Mouse (Mus musculus) liver (tissue): ENCODE results near the gene Extl1.
A peak's percentile ranks its signal among the peaks of the same experiment; 100 is the strongest.
"Not testable (repeated sequence)": the region's sequence is repeated elsewhere in the genome, so short reads cannot be mapped to it uniquely, and the experiment has no call there.

Experiments used
- DNase-seq: peaks from one replicate; pipeline ENCODE4 v3.0.0-alpha.2; 2020; ENCODE audit warnings: mixed read lengths

Extl1 gene

DNA sequence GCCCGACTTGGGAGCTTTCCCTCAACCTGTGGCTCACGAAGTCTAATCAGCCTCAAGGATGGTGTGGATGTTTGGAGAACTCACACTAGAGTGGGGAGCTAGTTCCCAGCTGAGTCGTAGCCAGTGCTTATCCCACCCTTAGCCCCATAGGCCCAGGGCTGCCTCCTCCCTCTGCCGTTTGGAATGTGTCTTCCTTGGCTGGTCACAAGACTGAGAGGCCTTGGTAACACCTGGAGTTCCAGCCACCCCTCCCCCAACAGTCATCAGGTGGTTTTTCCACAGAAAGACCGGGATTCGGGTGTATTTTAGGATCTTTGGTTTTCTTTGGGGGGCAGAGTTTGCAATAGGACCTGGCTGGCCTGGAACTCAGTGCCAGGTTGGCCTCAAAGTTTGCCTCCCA, 33.0 kb downstream of the Extl1 start:
- DNase-seq: no peak

DNA sequence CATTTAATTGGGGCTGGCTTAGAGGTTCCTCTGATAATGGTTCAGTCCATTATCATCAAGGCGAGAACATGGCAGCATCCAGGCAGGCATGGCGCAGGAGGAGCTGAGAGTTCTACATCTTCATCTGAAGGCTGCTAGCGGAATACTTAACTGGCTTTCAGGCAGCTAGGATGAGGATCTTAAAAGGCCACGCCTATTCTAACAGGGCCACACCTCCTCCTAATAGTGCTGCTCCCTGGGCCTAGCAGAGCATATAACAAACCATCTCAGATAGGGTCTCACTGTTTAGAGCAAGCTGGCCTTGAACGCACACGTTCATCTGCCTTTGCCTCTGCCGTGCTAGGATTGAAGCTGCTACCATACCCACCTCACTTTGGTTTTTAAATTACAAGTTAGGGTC, 33.8 kb downstream of the Extl1 start:
- no peak for DNase-seq

DNA sequence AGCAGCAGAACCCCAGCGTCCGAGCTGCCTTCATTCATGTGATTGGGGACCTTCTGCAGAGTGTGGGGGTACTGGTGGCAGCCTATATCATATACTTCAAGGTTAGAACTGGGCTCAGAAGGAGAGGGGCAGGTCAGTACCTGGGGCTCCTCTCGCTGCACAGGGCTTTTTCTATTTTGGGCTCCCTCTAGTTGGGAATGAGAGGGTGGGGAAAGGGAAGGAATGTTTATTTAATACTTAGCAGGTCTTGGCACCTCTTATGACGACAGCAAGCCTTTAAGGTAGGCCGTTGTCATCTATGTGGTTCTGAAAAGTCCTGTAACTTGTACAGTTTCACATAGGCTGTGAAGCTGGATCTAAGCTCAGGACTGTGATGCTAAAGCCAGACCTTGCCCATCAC, 35.1 kb downstream of the Extl1 start:
- no peak for DNase-seq

DNA sequence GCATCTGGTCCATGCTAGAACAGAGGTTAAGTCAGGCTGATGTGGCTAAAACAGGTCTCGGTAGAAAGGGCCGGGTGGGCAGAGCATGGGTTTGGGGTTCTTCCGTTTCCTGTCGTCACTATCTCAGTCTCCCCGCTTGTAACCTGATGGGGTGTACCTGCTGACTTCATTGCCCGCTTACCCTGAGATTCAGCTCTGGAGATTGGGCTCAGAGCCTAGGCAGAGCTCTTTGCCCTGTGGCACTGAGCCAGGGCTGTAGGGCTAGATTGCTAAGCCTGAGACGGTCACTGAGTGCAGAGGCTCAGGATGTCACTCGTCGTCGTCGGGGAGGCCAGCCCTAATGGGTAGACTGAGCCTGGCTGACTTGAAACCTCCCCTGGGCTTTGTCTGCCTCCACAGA, 35.6 kb downstream of the Extl1 start:
- no peak for DNase-seq

DNA sequence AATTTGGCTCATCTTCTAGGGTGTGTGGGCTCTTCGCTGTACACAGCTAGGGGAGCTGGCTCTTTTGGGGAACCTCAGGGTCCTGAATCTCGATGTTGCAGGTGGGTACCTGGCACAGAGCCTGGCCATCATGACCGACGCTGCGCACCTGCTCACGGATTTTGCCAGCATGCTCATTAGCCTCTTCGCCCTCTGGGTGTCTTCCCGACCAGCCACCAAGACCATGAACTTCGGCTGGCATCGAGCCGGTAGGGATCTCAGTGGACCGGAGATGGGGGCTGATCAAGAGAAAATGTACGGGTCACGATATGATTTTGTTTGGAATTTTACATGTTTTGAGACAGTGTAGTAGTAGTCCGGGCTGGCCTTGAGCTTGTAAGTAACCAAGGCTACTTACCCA, 37.8 kb downstream of the Extl1 start:
- no peak for DNase-seq

DNA sequence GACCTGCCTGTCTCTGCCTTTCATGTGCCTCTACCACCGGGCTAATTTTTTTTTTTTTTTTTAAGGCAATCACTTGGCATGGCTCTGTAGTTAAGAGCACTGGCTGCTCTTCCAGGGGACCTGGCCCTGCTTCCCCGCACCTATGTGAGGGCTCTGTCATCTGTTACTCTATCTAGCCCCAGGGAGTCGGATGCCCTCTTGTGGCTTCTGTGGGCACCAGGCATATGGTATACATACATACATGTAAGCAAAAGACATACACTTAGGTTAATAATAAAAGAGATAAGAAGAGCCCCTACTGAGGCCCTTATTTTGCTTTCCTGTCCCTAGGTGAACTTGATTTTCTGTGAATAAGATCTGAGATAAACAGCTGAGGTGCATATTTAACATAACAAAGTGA, 39.0 kb downstream of the Extl1 start:
- DNase-seq: no peak

DNA sequence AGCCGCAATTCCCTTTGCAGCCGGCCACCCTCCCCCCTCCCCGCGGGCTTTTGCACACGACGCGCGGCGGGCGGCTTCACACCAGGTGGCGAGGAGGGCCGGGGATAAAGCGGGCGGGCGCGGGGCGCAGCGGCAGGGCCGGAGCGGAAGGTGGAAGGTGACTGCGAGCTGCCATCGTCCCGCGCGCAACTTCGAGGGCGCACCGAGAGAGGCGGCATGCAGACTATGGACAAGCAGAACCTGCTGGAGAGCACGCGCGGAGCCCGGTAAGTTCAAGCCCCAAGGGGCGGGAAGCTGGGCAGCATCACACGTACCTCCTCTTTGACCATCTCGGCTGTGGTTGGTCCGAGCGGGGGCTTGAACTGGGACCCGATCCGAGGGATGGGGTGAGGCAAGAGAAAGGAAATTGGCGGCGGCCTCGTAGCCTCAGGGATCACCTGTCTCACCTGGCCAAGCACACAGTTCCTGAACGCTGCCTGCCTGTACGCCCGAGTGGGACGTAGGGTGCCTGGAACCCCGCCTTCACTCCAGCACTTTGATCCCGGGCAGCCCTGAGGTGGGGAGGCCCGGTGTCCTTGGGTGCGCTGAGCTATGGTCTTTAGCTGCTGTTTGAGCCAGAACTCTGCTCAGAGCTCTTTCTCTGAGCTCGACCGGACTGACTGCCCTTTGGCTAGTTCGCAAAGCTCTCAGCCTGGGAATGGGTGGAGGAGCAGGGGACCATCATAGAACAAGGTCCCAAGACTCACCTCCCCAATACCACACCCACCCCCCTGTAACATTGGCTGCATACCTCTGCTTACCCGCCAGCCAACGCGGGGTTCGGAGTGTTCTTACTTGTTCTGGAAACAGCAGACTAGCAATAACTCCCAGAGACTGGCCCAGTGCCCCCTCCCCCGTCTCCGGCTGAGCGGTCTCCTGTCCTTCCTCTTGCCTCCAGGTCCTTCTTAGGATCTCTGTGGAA, 40.3 kb downstream of the Extl1 start, which contains the start of gene Slc30a2:
Gene Slc30a2, plus strand, starts transcription at position 111 of the 961 bp plus-strand sequence.
- no peak for DNase-seq

DNA sequence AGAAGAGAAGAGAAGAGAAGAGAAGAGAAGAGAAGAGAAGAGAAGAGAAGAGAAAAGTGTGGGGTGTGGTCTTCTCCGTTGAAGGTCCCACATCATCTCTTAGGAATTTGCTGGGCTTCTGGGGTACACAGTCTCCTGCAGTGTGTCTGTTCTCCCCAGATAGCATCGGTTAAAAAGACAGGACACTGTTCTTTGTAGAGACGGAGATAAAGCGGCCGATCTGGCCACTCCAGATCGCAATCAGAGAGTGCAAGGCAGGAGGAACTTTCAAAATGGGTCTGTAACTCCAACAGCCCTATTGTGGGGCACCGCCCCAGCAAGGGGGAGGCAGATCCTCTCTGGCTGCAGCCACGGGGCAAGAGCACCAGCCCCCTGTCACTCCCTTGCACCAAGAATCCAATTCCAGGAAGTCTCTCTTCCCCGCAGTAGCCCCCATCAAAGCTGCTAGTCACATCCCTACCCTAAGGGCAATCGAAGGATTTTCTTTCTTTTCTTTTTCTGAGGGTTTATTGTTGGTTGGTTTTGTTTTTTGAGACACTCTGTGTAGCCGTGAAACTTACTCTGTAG, 41.4 kb downstream of the Extl1 start:
- DNase-seq: no peak

DNA sequence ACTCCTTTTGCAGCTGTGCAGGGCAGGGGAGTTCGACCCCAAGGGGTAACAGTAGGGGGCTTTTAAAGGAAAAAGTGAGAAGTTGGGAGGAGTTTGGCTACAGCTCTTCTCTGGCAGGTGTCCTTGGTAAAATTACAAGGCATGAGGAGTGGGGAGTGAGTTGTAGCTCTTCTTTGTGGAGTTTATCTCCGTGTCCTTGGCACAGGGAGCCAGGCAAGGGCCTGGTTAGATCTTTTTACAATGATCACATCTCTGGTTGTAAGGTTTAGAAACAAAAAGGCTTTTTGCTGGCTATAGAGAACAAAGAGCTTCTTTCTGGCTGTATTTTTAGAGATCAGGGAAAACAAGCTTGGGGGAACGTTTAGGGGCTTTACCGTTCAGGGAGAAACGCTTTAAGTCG, 42.4 kb downstream of the Extl1 start:
- not testable (repeated sequence) for DNase-seq

DNA sequence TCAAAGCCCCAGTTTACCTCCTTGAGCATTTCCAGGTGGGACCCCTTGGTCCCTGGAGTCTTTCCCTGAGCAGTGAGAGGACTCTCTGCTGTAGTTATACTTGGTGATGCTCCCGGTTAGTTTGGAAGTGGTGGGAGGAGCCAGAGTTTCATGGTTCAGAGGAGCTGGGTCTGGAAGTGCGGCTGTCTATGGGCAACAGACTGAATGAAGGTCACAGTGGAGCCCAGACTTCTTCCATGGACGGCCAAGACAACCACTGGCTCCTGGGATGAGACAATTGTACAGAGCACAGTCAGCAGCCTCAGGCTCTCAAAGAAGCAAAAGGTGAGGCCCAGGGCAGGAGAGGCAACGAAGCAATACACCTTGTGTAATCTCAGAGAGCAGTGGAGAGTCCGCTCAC, 53.4 kb downstream of the Extl1 start:
- DNase-seq: no peak

DNA sequence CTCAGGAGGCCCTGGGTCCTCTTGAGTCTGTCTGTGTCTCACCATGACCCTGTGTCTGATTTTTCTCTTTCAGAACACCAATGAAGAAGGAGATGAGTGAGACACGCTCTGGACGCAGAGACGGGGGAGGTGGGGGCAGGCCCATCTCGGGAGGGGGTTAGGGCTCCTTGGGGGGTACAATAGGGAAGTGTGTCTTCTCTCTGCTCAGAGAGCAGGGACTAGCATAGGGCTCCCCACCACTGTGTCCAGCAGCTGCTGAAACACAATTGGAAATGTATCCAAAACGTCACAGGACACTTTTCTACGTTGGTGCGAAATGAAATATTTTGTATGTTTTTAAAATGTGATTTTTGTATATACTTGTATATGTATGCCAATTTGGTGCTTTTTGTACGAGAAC, 54.8 kb downstream of the Extl1 start:
- DNase-seq: no peak

DNA sequence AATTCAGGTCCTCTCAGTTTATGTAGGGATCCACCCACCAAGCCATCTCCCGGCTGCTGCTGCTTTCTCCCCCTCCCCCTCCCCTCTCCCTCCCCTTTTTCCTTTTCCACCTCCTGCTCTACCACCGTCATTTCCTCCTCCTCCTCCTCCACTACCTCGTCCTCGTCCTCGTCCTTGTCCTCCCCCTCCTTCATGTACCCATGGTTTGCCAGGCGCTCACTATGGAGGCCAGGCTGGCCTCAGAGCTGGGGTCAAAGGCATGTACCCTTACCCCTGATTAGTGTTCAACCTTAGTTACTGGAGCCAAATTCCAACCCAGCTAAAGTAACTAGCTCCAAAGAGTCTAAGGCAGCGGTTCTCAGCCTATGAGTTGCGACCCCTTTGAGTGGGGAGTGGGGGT, 55.5 kb downstream of the Extl1 start:
- DNase-seq: no peak

DNA sequence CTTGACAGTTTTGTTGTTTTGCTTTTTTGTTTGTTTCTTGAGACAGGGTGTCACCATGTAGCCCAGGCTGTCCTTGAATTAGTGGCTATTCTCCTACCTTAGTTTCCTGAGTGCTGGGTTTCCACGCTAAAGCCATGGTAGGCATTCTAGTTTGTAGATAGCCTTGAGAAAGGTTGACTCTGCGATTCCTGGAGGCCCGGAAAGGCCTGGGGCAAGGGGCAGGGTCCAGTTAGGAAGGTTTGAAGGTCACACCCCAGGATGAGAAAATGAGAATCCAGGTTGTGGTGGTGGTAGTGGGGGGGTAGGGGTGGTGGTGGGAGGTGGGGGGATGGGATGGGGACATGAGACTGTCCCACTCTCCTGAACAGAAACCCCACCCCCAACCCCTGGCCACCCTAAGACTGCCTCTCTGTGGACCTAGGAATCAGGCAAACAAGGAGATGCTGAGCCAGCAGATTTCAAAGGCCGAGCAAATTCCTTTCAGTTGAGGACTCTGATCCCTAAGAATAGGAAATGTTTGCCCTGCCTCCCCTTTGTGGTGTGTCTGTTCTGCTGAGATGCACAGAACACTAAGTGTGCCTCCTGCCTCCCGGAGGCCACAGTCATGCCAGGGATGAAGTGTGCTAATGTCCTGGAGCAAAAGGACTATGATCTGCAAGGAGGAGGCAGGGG, 56.7 kb downstream of the Extl1 start:
- no peak for DNase-seq

DNA sequence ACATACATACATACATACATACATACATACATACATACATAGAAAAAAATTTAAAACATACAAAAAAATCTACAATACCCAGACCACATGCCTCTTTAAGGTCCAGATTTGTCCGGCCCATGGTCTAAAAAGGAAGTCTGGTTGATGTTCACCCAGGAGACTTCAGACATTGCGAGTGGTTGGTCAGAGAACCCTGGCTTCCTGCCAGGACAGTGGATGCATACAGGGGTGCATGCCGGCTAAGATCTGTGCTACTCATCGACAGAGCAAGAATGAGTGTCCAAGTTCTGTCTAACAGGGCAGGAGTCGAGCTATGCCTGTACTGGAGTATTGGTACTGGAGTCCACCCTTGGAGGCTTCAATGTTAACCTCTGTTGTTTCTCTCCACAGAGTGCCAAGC, 59.0 kb downstream of the Extl1 start:
- DNase-seq: no peak

DNA sequence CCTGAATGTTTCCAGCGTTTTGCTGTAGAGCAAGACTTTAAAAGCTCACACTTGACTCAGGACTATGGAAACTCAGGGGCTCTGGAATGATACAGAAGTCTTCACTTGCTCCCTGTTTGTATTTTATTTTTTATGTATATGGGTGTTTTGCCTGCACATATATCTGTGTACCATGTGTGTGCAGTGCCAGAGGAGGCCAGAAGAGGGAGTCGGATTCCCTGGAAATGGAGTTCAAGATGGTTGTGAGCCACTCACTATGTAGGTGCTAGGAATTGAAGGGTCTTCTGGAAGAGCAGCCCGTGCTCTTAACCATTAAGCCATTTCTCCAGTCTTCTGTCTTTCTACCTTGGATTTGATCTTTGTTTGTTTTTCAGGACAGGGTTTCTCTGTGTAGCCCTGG, 62.1 kb downstream of the Extl1 start:
- DNase-seq: no peak

DNA sequence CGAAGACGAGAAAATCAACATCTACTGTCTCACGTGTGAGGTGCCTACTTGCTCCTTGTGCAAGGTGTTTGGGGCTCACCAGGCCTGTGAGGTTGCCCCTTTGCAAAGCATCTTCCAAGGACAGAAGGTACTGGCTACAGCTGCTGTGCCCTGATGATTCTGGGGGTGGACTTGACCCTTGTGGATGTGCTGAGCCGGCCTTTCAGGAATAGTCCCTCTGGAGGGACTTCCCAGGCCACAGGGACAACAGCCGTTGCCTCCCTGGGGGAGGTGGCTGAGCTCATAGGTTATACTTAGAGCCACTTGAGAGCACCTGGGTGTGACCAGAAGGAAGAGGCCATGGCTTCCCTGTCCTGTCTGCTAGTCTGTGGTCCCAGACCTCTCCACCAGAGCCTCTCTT, 64.0 kb downstream of the Extl1 start:
- DNase-seq: no peak

DNA sequence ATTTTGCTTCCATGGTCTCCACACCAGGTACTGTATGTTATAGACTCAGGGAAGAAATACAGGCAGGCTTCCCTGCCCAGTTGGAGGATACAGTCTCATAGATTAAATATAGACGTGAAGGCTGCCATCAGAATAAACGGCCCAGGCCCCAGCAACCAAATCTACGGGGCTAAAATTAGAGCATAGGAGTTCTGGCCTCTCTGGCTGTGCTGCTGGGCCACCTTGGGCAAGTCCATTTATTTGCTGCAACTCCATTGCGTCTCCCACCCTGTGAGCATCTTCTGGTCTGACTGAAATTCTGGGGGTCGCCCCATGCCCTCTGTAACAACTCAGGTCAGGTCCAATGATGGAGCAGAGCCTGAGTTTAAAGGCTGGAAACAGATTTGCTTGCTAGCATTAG, 64.6 kb downstream of the Extl1 start:
- no peak for DNase-seq

DNA sequence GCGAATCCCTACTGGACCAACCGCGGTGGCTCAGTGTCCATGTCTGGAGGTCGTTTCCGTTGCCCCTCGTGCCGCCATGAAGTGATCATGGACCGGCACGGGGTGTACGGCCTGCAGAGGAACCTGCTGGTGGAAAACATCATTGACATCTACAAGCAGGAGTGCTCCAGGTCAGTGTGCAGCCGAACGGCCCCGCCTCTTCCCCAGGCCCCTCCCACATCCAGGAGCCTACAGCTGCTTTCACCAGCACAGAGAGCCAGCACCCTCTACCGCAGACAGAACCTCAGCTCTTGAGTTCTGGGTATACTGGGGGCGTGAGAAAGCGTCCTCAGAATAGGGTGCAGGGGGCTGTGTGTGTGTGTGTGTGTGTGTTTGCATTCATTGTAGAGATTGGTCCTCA, 67.3 kb downstream of the Extl1 start:
- DNase-seq: peak; percentile 37

DNA sequence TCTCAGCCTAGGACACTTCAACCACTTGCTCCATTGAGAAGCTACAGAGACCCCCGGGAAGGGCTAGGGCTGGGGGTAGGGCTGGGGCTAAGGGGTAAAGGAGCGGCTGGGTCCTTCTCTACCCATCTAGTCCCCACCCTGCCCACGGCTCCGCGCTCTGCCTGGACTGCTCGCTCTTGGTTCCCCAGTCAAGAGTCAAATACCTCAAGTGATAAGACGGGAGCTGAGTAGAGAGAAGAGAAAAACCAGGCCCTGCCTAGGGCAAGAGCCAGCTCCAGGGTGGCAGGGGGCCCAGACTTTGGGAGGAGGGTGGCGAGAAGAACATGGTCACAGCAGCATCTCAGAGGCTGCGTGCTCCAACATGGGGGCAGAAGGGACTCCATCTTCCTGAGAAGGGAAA, 68.2 kb downstream of the Extl1 start:
- no peak for DNase-seq

DNA sequence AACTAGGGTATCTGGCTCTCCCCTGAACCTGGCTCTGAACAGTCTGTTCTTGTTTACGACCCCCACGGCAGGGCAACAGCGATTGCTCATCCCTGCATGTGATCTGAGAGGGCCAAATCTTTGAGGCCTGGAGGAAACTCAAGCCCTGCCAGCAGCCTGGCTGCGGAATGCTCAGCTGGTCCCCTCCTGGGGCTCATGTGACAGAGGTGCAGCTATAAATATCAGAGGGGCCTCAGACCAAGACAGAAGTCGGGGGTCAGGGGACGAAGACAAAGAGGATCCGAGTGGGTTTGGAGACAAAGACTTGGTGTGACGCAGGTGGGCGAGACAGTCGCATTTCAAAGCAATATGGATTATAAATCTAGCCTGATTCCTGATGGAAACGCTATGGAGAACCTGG, 68.8 kb downstream of the Extl1 start, which contains the start of gene Trim63:
Gene Trim63, plus strand, starts transcription at position 245 of the 400 bp plus-strand sequence.
- no peak for DNase-seq

DNA sequence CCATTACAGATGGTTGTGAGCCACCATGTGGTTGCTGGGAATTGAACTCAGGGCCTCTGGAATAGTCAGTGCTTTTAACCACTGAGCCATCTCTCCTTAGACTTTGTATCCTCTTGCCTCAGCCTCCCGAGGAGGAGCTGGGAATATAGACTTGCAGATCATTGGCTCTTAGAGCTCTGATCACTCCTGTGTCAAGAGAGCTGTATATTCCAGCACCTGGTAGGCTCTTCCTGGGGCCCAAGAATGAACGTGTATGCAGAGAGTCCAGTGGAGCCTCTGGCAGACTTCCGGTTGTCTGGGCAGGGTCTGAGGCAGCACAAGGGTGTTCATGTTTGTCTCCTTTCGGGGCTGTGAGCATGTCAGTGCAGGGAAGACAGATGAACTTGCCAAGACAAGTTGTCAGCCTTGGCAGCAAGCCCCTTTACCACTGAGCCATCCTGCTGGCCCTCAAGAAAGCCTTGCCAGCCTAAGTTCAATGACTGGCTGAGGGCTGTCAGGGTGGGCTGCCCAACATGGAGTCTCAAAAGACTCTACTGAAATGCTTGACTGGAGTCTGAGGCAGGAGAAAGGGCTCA, 69.5 kb downstream of the Extl1 start:
- DNase-seq: no peak

DNA sequence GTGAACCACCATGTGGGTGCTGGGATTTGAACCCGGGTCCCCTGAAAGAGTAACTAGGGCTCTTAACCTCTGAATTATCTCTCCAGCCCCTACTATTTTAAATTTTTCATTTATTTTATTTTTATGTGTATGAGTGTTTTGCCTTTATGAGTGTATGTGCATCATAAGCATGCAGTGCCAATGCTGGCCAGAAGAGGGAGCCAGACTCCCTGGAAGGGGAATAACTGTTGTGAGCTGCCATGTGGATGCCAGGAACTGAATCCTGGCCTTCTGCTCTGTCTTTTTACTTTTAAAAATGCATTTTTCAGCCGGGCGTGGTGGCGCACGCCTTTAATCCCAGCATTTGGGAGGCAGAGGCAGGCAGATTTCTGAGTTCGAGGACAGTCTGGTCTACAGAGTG, 70.7 kb downstream of the Extl1 start:
- no peak for DNase-seq

DNA sequence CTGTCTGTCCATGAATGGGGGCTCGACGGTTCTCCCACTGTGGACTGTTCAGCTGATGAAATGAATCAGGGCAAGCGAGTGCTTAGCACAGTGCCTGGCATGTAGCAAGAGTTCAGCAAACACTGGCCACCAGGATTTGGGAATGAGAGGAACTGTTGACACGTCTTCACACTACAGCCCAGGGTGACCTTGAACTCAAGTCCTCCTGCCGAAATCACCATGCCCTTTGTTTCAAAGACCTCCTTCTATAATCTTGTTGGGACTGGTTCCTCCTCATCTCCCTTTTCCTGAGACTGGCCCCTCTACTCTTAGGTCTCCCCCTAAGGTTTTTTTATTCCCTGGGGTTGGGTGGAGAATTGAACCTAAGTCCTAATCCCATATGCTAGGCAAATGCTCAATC, 71.3 kb downstream of the Extl1 start:
- DNase-seq: no peak

DNA sequence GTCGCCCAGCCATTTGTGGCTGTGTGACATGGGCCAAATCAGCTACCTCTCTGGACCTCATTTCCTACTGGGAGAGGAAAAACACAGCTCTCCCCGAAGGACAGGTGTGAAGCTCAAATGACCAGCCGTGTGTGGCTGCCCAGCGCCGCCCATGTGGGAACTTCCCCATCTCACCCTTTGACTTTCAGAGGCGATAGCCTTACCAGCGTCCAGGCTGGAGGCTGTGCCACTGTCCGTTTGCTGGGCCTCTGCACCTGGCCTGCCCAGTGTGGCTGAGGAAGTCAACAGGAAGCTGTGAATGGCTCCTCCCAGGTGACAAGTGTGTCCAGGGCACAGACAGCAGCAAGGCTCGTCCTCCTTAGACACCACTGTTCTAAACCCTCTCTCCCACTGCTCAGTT, 71.9 kb downstream of the Extl1 start:
- DNase-seq: no peak
